Mouse (Mus musculus): ENCODE results near the gene Inpp5a. TPM values are rescaled to one million over a fixed set of nuclear protein-coding genes. Genes with fewer than 3 reads are reported as not detected.

The Inpp5a gene
- polyA plus RNA-seq (2012; ENCODE audit: low replicate concordance): 11.9 and 20.5 TPM in 2 replicates

GRCm38 (mm10) chr7:139388670-139389212, at the start of gene Inpp5a:
Inpp5a (plus strand) TSS chr7:139389109.

GRCm38 (mm10) chr7:139582595-139582994, 193.7 kb downstream of the Inpp5a start, which contains the start of gene Nkx6-2:
Nkx6-2 (minus strand) TSS chr7:139582797.

Other genes starting within 250 kb of the Inpp5a start
- 0.13 and 1.2 TPM in 2 replicates for gene Lrrc27, start 176.1 kb upstream of the Inpp5a start, polyA plus RNA-seq (2012; ENCODE audit: low replicate concordance)
- gene Stk32c, start 175.8 kb upstream of the Inpp5a start, polyA plus RNA-seq (2012; ENCODE audit: low replicate concordance): 1.5 and 4.9 TPM in 2 replicates
- gene Pwwp2b, start 140.6 kb upstream of the Inpp5a start, polyA plus RNA-seq (2012; ENCODE audit: low replicate concordance): 2.0 and 2.7 TPM in 2 replicates
- gene Nkx6-2, start 193.7 kb downstream of the Inpp5a start, polyA plus RNA-seq (2012; ENCODE audit: low replicate concordance): not detected in 2 replicates

All from hematopoietic multipotent progenitor cell, adult 10-12 weeks (in vitro differentiated cells).